Mouse (Mus musculus) left cerebral cortex, postnatal 36 days (tissue): ENCODE measurements at regions not wholly inside any gene's neighbourhood (a gene's known extent, or its start where the extent isn't known, plus 50 kb on each side); places are given as distances from the start of the nearest gene placed in this dataset.
A peak's percentile ranks its signal among the peaks of the same experiment; 100 is the strongest.

Experiments used
- DNase-seq, 2 experiments: peaks; one replicate each; pipeline ENCODE4 v3.0.0; 2021 to 2022; ENCODE audit warnings: low spot score in 2 of 2, mixed read lengths in 1 of 2
- intact Hi-C: fragments of 180-260 bp; cut with DNase I; formaldehyde crosslinking; loops from one replicate; pipeline ENCODE4 v1.15.1; 2025

DNA sequence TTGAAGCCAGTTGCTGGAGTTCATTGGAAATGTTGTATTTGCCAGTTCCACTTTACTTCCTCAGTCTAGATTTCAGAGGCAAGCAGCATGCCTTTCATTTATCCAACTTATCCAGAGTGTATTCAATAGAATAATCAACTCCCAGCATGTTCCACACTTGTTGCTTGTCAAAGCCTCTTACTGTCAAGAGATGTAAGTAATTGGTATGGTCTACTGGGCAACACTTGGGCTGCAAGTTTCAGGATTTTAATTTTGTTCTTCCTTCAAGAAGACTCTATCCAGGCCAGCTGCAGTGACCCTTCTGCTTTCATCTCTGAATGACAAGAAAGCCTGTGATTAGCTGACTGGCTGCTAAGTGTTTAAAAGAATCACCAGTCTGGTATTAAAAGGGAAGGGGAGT is 3131.6 kb upstream of the Lrrc6 start:
- DNase-seq, result no peak
- intact Hi-C loops, result no loop called here

- intact Hi-C loops, result no loop called here
- DNase-seq, result no peak
Measured at GRCm38 (mm10) chr15:69617998-69618397, 3117.3 kb upstream of the Lrrc6 start.

- no peak for DNase-seq
- intact Hi-C loops, result no loop called here
Measured at GRCm38 (mm10) chr15:69614048-69614447, 3113.3 kb upstream of the Lrrc6 start.

DNA sequence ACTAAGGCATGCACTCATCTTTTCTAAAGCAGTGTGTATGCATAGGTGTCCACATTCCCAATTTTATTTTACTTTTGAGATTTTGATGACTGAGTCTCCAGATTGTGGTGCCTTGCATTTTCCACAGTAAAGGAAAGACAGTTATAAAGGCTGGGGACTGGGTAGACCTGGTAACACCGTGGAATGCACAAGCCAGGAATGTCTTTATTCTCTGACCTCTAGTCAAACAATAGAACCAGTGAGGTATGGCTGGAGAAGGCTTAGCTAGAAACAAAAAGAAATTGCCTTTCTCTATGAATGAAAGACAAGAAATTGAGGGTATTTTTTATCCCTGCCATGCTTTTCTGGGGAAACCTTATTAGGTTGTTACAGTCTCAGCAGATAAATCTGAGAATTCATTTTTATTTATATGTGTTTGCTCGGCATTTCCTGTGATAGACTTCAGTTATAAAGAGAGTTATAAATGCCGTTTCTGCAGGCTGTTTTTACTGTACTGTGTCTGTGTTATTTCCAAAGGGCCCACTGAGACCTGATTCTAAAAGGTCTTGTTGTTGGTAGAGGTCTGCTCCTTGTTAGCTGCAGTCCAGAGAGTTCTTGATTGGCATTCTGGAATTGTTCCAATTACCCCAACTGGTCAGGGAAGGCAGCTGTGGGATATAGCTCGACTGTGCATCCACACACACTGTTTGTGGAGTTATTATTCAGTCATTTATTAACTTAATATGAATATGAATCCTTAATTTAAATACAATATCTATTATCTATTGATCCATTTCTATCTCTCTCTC is 3090.7 kb upstream of the Lrrc6 start:
- DNase-seq, result no peak
- intact Hi-C loops, result no loop called here

DNA sequence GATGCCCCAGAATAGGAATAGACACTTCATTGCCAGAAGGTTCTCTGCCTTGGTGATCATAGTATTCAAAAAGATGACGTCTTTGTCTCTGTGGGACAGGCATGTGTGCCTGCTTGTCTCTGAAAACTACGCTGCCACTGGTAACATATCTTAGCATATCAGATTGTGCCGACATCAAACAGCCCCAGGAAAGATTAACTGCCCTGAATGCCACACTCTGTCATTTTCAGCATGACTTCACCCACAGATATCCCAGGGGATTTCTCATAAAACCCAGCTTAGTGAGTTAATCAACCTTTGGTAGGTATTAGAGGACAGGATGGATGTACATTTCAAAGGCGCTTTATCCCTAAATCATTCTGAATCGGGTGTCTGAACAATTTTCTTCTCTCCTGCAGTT is 3087.4 kb upstream of the Lrrc6 start:
- intact Hi-C loops, result no loop called here
- DNase-seq, result no peak

DNA sequence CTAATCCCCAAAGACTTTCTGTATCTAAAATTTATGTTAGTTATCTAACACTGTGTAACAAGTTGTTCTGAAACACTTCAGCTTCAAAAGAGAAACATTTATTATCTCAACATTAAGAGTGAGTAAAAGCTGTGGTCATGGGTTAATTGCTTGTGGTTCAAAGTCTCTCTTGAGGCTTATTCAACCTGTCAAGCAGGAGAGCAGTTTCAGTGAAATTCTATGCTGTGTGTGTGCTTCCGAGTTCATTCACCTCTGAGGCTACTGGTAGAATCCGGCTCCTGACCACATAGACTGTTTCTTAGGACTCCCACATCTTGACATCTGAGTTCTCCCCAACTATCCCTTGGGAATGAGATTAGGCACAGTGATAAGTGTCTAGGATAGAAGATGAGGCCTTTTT is 3076.0 kb upstream of the Lrrc6 start:
- intact Hi-C loops, result no loop called here
- no peak for DNase-seq

DNA sequence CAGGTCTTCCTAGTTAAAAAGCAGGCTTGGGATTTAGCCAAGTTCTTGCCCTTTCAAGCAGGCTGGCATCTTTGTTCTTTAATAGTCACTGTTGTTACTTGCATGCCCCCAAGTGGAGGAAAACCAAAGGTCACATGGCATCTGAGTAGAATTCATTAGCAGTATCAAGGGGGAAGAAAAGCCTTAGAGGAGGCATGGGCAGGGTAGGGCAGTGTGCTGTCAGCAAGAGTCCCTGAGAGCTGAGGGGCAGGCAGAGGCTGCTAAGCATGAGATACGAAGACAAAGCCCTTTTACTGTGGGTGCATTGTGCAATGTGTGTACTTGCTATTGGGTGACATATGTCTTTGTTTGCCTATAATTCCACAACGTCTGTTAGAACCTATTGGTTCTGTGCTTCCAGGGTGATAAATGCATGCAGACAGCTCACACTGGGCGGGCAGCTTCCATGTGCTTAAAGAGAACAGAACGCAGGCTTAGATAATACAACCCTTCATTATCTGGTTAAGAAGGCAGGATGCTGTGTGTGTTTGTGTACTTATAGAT is 3075.0 kb upstream of the Lrrc6 start:
- DNase-seq, result peak in 1 of 2 experiments; percentile 3

GRCm38 (mm10) chr15:69554171-69554570 is 3053.5 kb upstream of the Lrrc6 start:
- peak in 1 of 2 experiments; percentile 10 for DNase-seq
- intact Hi-C loops, result no loop called here

More for the DNA sequence above, 3075.0 kb upstream of the Lrrc6 start:
- intact Hi-C loops, result no loop called here

DNA sequence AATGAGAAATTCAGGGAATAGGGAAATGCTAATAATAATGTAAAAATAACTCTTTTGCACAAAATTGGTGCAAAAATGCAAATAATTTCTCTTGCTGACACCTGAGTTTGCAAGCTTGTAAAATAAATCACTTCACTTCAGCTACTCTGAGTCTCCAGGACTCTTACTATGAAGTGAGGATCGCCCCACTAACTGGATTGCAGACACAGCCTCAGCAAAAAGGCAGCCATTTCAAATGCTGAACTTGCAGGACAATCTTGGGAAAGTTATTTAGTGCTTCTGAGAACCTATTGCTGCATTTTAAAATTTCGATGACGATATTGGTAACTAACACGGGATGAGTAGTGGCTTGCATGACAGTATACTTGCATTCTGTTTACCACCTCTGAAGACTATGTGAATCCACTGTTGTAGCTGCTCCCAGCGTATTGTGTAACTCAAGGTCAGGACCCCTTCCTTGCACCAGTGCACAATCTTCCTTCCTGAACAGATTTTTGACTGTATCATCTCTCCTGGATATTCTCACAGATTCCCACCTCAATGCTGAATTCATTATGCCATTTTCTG is 3051.4 kb upstream of the Lrrc6 start:
- intact Hi-C loops, result no loop called here
- DNase-seq, result no peak

- DNase-seq, result no peak
- intact Hi-C loops, result no loop called here
Measured at GRCm38 (mm10) chr15:69551012-69551411, 3050.3 kb upstream of the Lrrc6 start.

- DNase-seq, result no peak
- intact Hi-C loops, result no loop called here
Measured at GRCm38 (mm10) chr15:69526441-69527094, 3025.9 kb upstream of the Lrrc6 start.

GRCm38 (mm10) chr15:69484421-69485074 is 2983.8 kb upstream of the Lrrc6 start:
- intact Hi-C loops, result no loop called here
- DNase-seq, result no peak

DNA sequence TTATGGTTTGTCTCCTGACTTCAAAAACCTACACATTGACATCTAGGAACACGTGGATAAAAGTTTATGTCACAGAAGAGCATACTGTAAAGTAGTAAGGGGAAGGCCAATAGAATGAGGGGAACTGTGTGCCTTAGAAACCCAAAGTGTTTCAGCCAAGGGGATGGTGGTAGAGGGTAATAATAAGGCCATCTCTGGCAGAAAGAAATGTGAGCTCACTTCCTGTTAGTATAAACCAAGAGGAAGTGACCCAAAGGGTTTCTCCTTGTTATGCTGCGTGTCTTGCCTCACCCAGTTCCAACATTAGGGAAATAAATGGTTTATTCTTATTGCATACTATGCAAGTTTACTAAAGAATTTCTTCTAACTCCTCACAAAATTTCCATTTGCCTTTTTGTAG is 2982.4 kb upstream of the Lrrc6 start:
- no peak for DNase-seq
- intact Hi-C loops, result no loop called here

- intact Hi-C loops, result no loop called here
- DNase-seq, result no peak
Measured at GRCm38 (mm10) chr15:69481087-69481486, 2980.4 kb upstream of the Lrrc6 start.

- no peak for DNase-seq
- intact Hi-C loops, result no loop called here
Measured at GRCm38 (mm10) chr15:69477050-69477449, 2976.3 kb upstream of the Lrrc6 start.

DNA sequence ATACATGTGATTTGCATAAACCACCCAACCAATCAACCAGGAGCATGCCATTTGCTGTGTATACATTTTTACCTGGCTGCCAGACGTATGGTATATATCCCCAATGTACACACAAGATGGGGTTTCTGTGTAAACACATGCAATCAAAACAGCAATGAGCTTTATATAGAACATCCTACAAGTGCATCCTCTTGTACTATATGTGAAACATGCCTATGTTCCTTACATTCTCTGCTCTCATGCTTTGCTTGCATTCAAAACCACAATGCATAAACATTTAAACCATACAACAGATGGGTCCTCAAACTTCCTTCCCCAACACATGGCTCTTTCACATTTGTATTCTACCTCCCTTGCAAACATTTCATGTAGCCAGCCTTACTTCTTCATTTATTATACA is 2968.9 kb upstream of the Lrrc6 start:
- DNase-seq, result no peak
- intact Hi-C loops, result no loop called here

- intact Hi-C loops, result no loop called here
- no peak for DNase-seq
Measured at GRCm38 (mm10) chr15:69460581-69461194, 2960.0 kb upstream of the Lrrc6 start.

DNA sequence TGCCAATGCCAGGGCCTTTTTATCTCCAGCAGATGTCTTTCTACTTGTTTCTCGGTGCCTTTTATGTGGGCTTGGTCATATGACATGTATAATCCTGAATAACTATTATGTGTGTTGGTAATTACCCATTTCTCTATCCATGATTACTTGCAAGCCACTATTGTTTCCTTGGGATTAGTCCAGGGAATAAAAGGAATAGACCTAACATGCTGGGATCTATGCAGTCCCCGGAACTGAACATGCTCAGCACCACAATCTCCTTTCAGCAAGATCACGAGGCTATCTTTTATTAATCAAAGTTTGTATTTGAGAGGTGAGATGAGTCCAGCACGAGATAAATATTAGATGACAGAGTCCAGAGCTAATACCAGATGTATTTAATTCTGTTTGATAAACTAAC is 2956.8 kb upstream of the Lrrc6 start:
- intact Hi-C loops, result no loop called here
- DNase-seq, result no peak

DNA sequence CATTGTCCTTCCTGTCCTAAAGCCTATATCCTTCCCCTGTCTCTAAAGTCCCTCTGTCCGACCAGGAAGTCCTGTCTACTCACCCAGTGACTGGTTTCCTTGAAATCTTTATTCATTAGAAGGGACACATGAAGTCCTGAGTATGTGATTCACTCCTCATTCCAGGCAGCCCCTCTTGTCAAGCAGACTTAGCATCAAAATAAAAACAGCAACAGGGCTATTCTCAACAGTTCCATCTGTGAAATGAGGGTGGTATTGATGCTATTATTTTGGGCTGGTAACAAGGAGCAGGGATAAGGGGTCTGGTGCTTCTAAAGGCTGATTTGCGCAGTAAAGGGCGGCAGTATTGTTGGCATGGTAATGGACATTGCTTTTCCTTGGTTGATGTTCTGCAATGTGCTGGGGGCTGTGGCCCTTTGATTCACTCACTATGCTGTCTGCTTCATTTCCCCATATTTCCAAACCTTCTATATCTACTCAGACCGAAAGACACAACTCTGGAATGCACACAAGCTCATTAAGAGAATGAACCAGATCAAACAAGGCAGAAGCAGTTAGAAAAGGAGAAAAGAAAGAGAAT is 2955.6 kb upstream of the Lrrc6 start:
- no peak for DNase-seq
- intact Hi-C loops, result no loop called here

GRCm38 (mm10) chr15:69441008-69441407 is 2940.3 kb upstream of the Lrrc6 start:
- intact Hi-C loops, result no loop called here
- DNase-seq, result no peak
